Mouse (Mus musculus) monocyte, adult 5-6 weeks (primary cell): Measurements from ENCODE around the gene Naa38. TPM values are rescaled to one million over a fixed set of nuclear protein-coding genes. Genes with fewer than 3 reads are reported as not detected.

Experiments
- ATAC-seq: fragments of 153-309, 156-312 bp; replicated peaks from 2 replicates; pipeline ENCODE4 v1.8.0; 2017; ENCODE audit warnings: mild to moderate bottlenecking; ENCODE audit not compliant: low TSS enrichment, insufficient number of reproducible peaks, severe bottlenecking, poor library complexity, low FRiP score
- total RNA-seq: library from RNA; stranded (forward); fragments of 200-1000, 200-491, 200-594 nt; gene quantifications from 3 replicates; pipeline ENCODE4 v1.2.3, GENCODE M21; 2017

Gene Naa38
- total RNA-seq, 1 experiment from 2014 or later = 51.4 TPM

DNA sequence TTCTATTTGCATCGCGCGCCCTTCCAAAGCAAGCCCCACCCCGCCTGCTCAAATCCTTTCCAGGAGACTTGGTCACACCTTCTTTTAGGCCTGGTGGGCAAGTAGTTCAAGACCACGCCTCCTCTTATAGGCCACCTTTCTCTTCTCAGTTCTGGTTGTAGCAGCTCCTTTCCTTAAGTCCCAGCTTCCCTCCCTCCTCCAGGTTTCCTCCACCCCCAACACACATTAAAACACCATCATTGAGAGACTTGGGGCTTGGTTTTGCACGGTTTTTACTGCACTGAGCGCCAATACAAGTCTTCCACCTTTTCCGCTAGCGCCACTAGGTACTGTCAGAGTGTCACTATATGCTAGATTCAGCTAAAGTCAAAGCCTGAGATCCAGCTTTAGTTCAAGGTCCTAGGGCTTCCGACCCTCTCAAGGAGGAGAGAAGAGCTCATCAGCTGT, 25.3 kb downstream of the Naa38 start:
- no peak for ATAC-seq

DNA sequence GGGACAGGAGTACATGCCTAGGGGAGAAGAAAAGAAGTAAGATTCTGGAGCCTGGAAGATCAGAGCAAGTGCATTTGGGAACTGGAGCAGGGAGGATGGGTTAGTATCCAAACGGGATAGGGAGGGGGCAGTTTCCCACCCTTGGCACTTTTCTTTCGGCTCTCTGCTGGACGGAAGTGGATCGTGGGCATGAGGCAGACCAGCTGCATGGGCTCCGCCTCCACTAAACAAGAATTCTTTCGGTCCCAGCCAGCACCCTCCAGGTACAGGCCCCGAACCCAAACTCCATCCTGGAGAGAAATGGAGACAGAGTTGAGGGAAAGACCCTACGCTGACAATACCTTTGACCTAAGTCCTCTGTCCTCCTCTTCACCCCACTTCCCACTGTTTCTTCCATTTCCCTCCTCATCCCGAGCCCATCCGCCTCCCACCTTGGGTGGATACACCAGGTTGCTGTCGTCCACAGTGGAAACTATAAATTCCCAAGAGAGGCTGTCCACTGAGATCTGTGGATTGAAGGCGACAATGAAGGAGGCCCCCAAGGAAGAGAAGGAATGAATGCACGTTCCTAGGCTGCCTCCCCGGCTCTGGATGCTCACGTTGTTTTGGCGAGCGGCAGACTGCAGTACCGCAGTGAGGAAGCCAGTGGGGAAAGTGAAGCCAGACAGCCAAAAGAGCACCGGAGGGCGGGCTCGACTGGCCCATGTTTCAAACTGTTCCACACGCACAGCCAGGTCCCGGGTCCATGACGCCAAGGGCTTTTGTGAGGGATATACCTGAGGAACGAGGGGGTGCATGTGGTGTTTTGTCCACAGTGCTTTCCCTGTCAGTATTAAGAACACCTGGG, 26.1 kb downstream of the Naa38 start:
- no peak for ATAC-seq

DNA sequence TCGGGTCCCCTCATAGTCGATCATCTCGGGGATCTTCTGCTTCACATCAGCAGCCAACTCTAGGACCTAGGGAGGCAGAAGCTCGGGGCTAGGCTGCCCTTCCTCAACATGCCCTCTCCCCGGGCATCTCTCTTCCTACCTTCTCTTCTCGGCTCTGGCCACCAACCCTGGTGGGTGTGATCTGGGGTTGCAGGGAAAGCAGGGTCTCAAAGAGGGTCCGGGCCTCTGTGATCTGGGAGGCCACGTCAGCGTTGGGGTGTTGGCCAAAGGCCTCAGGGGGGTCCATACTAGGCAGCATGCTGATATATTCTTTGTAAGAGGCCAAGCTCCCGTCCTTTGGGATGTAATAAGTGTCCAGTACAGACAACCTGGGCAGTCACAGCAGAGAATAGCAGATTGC, 27.6 kb downstream of the Naa38 start:
- ATAC-seq = no peak

DNA sequence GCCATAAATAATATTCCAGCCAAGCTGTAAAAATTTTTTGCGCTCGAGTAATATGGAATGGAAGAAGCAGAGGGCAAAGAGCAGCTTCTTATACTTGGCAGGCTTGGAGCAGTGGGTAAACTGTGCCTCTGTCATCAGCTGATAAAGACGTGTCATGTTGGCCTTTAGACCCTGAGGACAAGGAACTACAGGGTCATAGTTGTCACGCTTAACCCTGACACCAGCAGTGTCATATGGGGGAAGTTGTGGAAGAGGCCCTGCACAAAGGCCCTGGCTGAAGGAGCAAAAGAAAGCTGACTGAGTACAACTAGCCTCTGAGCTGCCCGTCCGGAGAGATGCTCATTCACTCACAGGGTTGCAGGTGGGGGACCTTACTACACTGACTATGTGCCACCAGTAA, 28.6 kb downstream of the Naa38 start:
- ATAC-seq = peak; percentile 55

DNA sequence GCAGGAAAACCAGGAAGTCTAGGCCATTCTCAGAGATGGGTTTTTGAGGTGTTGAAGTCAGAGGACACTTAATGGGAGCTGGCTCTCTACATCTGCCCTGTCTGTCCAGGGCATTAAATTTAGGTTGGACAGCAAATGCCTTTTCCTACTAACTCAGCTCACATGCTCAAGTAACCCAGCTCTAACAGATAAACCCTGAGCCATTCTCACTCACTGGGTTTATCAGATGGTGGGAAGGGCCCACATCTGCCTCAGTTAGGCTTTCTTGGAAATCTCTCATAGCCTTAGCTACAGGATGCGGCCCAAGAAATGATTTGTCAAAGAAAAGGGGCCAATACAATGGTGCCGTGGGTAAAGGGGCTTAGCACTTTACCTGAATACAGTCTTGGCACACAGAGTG, 31.0 kb downstream of the Naa38 start:
- no peak for ATAC-seq

DNA sequence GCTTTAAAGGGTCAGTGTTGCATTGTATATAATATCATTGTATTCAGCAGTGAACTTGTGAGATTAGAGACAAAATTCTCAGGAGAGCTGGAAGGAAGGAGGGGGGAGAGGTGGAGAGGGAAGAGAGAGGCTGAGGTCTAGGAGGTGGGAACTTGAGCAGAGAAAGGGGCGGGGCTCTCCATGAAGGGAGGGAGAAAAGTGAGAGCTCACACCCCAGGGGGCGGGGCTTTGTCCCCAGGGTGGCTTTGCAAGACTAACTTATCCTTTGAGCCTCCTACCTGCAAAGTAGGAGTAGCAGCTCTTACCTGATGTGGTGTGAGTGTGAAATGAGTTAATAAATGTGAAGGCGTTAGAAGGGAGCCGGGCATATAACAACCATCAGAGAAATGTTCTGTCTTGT, 33.5 kb downstream of the Naa38 start:
- no peak for ATAC-seq

DNA sequence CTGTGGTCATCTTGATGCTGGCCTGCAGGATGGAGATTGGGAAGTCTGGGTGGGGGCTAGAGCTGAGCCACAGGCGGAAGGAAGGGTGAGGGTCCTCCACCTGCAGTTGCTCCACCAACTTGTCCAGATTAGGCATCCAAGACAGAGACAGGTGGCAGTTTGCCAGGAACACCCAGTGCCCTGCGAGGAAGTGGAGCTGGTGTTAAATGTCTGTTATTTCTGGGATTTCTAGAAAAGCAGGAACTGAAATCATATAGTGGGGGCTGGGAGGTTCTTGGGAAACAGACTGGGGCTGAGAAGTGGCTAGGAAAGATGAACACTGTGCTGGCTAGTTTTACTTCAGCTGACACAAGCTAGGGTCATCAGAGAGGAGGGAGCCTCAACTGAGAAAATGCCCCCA, 34.0 kb downstream of the Naa38 start:
- ATAC-seq = peak; percentile 32; the same call in 1 of the 2 replicates

DNA sequence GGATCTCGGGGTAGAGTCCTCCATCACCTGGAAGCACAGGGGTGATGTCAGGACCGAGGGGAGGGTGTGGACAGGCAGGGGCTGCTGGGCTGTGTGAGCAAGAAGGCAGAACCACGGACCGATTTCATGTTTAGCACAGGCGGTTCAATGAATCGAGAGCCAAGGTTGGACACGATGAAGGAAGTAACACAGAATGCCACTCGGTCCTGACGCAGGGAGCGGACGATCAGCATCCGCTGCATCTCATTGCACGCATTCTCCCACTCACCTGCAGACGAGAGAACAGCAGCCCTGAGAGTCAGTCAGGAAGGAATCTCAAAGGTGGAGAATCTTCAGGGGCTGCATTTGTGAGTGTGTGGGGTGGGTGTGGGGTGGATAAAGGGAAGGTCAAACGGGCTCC, 35.3 kb downstream of the Naa38 start:
- no peak for ATAC-seq

DNA sequence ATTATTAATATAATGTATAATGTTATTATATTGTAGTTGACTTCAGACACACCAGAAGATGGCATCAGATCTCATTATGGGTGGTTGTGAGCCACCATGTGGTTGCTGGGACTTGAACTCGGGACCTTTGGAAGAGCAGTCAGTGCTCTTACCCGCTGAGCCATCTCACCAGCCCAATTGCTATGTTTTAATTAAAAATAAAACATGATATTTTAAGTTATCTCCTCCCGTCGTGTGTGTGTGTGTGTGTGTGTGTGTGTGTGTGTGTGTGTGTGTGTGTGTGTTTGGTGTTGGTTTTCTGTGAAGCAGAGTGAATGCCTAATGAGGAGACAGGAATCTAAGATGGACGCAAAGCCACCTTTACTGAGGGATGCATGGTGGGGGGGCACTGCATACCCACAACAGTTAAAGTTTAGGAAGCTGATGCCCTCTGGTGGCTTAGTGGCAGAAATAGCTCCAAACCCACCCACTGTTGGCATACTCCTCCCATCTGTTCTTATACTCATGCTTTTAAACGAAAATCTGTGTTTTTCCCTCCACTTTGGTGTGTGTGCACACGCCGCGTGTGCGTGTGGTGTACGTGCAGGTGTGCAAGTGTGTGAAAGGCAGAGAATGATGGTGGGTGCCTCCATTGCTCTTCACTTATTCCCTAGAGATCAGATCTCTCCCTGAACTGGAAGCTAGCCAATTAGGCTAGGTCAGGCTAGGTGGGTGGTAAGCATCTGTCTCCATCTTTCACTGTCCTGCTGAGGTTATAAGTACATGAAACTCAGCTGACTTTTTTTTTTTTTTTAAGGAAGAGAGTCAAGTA, 36.7 kb downstream of the Naa38 start:
- peak; percentile 87 for ATAC-seq

DNA sequence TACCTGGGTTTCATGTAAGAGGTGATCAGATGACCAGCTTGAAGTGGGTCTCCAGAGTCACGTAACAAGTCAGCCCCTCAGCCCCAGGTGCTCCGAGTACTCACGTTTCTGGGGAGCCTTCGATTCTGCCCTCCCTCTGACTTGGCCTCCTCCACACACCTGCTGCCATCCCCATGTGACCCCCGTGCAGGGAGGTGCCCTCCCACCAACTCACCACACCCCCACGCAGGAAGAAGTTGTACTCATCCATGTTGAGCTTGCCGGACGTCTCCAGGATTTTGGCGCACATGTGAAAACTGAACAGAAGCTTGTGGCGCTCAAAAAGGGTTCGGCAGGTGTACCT, 37.3 kb downstream of the Naa38 start:
- no peak for ATAC-seq

DNA sequence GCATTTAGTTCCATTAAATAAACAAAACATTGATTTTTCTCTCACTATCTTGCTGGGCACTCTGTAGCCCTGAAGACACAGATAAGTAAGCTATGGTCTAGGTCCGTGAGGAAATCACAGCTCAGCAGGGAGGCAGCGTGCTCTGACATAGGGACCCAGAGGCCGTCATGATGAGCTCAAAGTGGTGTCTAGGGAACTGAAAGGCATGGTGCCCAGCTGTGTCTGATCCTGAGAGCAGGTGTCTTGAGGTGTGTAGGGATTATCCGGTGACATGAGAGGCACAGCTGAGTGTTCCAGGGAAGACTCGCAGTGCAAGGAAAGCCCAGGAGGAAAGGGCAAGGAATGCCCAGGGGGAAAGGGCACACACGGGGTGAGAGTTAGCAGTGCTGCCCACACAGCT, 37.9 kb downstream of the Naa38 start:
- no peak for ATAC-seq

DNA sequence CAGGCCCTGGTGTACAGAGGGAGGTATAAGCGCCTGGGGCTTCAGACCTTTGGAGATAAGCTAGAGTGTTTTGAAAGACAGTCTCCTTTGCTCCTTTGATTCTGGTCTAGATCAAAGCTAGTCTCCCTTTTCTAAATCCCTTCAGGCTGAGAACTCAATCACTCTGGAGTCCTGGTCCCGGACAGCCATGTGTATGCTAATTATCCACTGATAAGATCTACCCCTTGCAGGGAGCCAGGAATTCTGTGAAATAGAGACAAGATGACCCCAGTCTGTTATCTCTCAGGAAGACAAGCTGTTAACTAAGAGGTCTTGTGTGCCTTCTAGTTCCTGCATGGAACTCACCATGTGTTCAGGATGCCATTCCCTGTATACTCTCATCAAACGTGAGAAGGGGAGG, 42.0 kb downstream of the Naa38 start:
- ATAC-seq = no peak

DNA sequence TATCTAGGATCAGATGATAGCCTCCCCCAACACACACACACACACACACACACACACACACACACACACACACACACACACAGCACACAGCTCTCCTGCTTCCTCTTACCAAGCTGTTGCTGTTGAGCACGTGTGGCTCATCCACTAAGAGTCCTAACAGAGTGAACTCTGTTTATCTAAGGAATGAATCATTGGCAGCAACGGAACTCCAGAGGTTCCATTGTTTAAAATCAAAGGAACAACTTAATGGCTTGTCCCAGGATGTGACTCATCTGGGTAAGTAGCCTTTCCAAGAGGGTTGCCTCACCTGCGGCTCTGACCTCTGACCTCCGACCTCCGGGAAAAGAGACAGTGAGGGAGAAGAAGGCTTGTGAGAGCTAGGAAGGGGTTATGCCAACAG, 48.0 kb downstream of the Naa38 start:
- no peak for ATAC-seq

Other genes with a start within 250 kb of the Naa38 start
- gene Alox12b, start 238.5 kb upstream of the Naa38 start, total RNA-seq = not detected in 3 replicates
- gene Alox8, start 197.6 kb upstream of the Naa38 start, total RNA-seq = 1.4 to 2.3 TPM (median 1.5 TPM) in 3 replicates
- gene Gucy2e, start 158.5 kb upstream of the Naa38 start, total RNA-seq = 0.32 TPM in 1 of 3 replicates, not detected in the others
- 5.8 to 26.8 TPM (median 19.1 TPM) in 3 replicates for gene Cntrob, start 71.7 kb upstream of the Naa38 start, total RNA-seq
- gene Trappc1, start 71.5 kb upstream of the Naa38 start, total RNA-seq = 54.4 to 91.3 TPM (median 61.3 TPM) in 3 replicates
- gene Kcnab3, start 69.2 kb upstream of the Naa38 start, total RNA-seq = 2.0 to 2.3 TPM in 2 of 3 replicates, not detected in the other
- gene Rnf227, start 55.0 kb upstream of the Naa38 start, total RNA-seq = 1.3 to 3.6 TPM (median 1.5 TPM) in 3 replicates
- 76.7 to 192 TPM (median 86.2 TPM) in 3 replicates for gene Chd3, start 26.1 kb upstream of the Naa38 start, total RNA-seq
- 19.2 to 55.3 TPM (median 20.9 TPM) in 3 replicates for gene Cyb5d1, start 144 bp downstream of the Naa38 start, total RNA-seq
- gene Tmem88, start 2.7 kb downstream of the Naa38 start, total RNA-seq = 3.1 to 3.8 TPM in 2 of 3 replicates, not detected in the other
- gene Kdm6b, start 18.2 kb downstream of the Naa38 start, total RNA-seq = 14.3 to 27.5 TPM (median 16.8 TPM) in 3 replicates
- 1.4 to 6.4 TPM (median 4.7 TPM) in 3 replicates for gene Dnah2, start 153.6 kb downstream of the Naa38 start, total RNA-seq
- gene Efnb3, start 164.7 kb downstream of the Naa38 start, total RNA-seq = 0.49 to 0.96 TPM in 2 of 3 replicates, not detected in the other
- 2.8 to 9.4 TPM (median 3.8 TPM) in 3 replicates for gene Wrap53, start 184.8 kb downstream of the Naa38 start, total RNA-seq
- 11.9 to 26.9 TPM (median 24.5 TPM) in 3 replicates for gene Trp53, start 184.9 kb downstream of the Naa38 start, total RNA-seq
- gene Atp1b2, start 210.5 kb downstream of the Naa38 start, total RNA-seq = not detected in 3 replicates
- gene Shbg, start 222.4 kb downstream of the Naa38 start, total RNA-seq = not detected in 3 replicates
- 0.67 TPM in 1 of 3 replicates, not detected in the others for gene Sat2, start 226.5 kb downstream of the Naa38 start, total RNA-seq
- gene Fxr2, start 237.5 kb downstream of the Naa38 start, total RNA-seq = 64.6 to 83.5 TPM (median 67.9 TPM) in 3 replicates